Mouse (Mus musculus) intestine, embryonic 16.5 days (tissue): Measurements from ENCODE around the gene Abcb1a. TPM values are rescaled to one million over a fixed set of nuclear protein-coding genes. Genes with fewer than 3 reads are reported as not detected.

ENCODE experiments used
- ATAC-seq: fragments of 200-750 bp; cut with Nextera tagmentation; 2 replicates; pipeline ENCODE4 v1.8.0; 2017; ENCODE audit warnings: moderate TSS enrichment, moderate library complexity
- H3K27ac ChIP-seq: fragments of 300-500 bp; sonication (generic); 2 replicates; pipeline ENCODE4 v1.5.1; 2014; ENCODE audit warnings: mild to moderate bottlenecking, low read length
- H3K27me3 ChIP-seq: fragments of 300-500 bp; sonication (generic); replicated peaks from 2 replicates; pipeline ENCODE4 v1.6.1; 2014; ENCODE audit warnings: low read length, control low read depth, mixed read lengths; ENCODE audit not compliant: control insufficient read depth, insufficient read depth
- H3K36me3 ChIP-seq: fragments of 300-500 bp; sonication (generic); 2 replicates; pipeline ENCODE4 v1.6.1; 2014; ENCODE audit warnings: low read length, control low read depth; ENCODE audit not compliant: control insufficient read depth, insufficient read depth
- H3K4me1 ChIP-seq: fragments of 300-500 bp; sonication (generic); 2 replicates; pipeline ENCODE4 v1.6.1; 2014; ENCODE audit warnings: low read length, control low read depth, mixed read lengths; ENCODE audit not compliant: control insufficient read depth, insufficient read depth
- H3K4me2 ChIP-seq: fragments of 300-500 bp; sonication (generic); 2 replicates; pipeline ENCODE4 v1.6.1; 2014; ENCODE audit warnings: low read depth, low read length, control low read depth
- H3K4me3 ChIP-seq: fragments of 300-500 bp; sonication (generic); 2 replicates; pipeline ENCODE4 v1.5.1; 2014; ENCODE audit warnings: mild to moderate bottlenecking, low read length
- H3K9ac ChIP-seq: fragments of 300-500 bp; sonication (generic); 2 replicates; pipeline ENCODE4 v1.6.1; 2014; ENCODE audit warnings: low read depth, low read length
- H3K9me3 ChIP-seq: fragments of 300-500 bp; sonication (generic); 2 replicates; pipeline ENCODE4 v1.6.1; 2016; ENCODE audit warnings: low read length, control low read depth; ENCODE audit not compliant: control insufficient read depth
- WGBS: fragments of 180-500 bp; shearing (Covaris S2); extraction: QIAGEN DNeasy Blood & Tissue Kit; methylation state at CpG from one replicate; pipeline ENCODE4 v1.1.7; 2014; 5-methylcytosine and 5-hydroxymethylcytosine counted together
- polyA plus RNA-seq: library from polyadenylated mRNA; unstranded; fragments of >200 nt; fragmentation: Nextera tagmentation; extraction: Ambion mirVana; gene quantifications from 2 replicates; pipeline ENCODE4 v1.2.1, GENCODE M21; 2015

Abcb1a gene
- polyA plus RNA-seq, 1 experiment from 2014 or later, result 9.0 TPM

DNA sequence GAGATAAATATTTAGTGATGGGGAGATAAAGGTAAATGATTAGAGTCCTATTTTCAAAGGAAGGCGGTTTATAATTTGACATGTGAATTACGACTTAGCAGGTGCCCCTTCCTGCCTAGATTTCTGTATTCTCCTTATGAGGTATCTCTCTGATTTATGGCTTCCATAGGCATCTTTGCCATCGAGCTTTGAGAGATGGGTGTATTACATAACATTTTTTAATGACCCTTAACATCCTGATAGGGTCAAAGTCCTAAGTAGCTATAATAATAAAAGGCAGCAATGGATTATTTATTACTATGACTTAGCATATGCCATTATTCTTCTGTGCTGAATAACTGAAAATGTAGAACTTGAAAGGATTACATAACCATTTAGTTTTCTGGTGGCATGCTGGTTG, 4.8 kb downstream of the Abcb1a start:
- no peak overlapping the region for H3K9ac ChIP-seq
- peak; percentile 50 for ATAC-seq
- no peaks in the 10 kb centered on the region for H3K36me3 ChIP-seq
- no peaks in the 10 kb centered on the region for H3K9me3 ChIP-seq
- H3K4me1 ChIP-seq, result peaks cover 8% of the 10 kb centered on the region
- WGBS, result 34% methylated on average over 3 of the region's 3 CpGs
- H3K27me3 ChIP-seq, result no peaks in the 10 kb centered on the region
- no peak overlapping the region for H3K4me3 ChIP-seq
- no peak overlapping the region for H3K27ac ChIP-seq
- H3K4me2 ChIP-seq, result no peak overlapping the region

DNA sequence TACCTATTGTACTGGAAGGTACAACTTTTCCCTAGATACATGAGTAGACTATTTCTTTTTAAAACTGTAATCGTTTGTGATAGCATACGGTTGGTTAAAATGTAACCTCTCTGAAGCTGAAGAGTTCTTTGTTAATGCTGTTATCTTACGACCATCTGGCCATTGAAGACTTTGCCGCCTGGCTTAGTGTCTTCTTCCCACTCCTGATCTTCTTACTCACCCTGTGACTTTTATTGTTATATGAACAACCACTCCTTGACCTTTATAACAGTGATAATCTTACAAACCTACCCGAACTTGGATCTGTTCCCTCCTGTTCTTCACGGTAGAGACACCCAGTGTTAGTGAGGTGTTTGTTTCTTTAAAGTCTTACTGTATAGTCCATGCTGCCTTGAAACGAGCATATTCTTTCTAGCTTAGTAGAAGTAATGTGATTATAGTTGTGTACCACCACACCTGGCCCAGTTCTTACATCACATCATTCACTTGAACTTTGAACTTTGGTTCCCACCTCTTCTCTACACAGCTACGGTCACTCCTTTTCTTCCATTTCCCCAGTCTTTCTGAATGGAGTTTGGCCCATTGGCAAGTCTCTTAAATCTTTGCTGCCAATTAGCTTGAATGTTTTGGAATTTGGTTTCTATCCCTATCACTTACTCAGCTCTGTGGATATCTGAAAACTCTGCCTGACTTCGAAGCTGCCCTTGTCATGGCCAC, 8.0 kb downstream of the Abcb1a start:
- 53% methylated on average over 9 of the region's 9 CpGs for WGBS
- Histone ChIP-seq H3K27ac (peak overlapping the region; percentile 58), H3K9ac (no peak overlapping the region), H3K4me1 (peaks cover 9% of the 10 kb centered on the region), H3K4me2 (no peak overlapping the region), H3K9me3 (no peaks in the 10 kb centered on the region), H3K27me3 (no peaks in the 10 kb centered on the region), H3K36me3 (no peaks in the 10 kb centered on the region), H3K4me3 (no peak overlapping the region)
- ATAC-seq, result peak; percentile 89

GRCm38 (mm10) chr5:8669606-8670005, 9.7 kb downstream of the Abcb1a start:
- no peaks in the 10 kb centered on the region for H3K27me3 ChIP-seq
- no peak overlapping the region for H3K4me3 ChIP-seq
- no peaks in the 10 kb centered on the region for H3K36me3 ChIP-seq
- no peak overlapping the region for H3K4me2 ChIP-seq
- peaks cover 9% of the 10 kb centered on the region for H3K4me1 ChIP-seq
- ATAC-seq, result no peak
- no peak overlapping the region for H3K27ac ChIP-seq
- WGBS, result 87% methylated on average over 1 of the region's 1 CpGs
- no peak overlapping the region for H3K9ac ChIP-seq
- no peaks in the 10 kb centered on the region for H3K9me3 ChIP-seq

DNA sequence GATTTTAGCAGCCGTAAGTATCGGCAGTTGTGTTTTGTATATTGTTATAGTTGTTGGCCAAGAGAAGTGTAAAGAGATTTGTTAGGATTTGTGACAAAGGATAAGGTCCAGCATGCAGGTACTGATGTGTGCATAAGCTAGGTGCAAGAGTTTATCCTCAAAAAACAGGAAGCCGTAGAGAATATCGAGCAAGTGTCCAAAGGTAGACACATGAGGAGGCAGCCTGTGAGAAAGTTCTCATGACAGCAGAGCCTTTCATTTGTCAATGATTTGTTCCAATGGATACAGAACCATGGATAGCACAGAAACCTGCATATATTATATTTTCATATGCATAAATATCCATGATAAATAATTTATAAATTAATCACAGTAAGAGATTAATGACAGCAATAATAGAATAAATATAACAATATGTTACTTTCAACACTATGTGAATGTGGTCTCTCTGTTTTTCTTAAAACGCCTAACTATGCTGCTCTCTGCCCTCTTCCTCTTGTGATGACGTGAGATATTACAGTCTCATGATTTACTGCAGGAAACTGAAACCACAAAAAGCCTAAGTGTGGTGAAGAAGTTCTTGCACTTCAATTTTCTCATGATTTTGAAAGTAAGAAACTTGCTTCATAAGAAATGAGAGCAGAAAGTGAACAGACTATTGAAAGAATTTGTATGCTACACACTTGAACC, 15.5 kb downstream of the Abcb1a start:
- no peak overlapping the region for H3K4me2 ChIP-seq
- H3K4me1 ChIP-seq, result no peaks in the 10 kb centered on the region
- H3K27me3 ChIP-seq, result no peaks in the 10 kb centered on the region
- no peak for ATAC-seq
- H3K9ac ChIP-seq, result no peak overlapping the region
- H3K27ac ChIP-seq, result no peak overlapping the region
- H3K9me3 ChIP-seq, result no peaks in the 10 kb centered on the region
- no peaks in the 10 kb centered on the region for H3K36me3 ChIP-seq
- H3K4me3 ChIP-seq, result no peak overlapping the region
- 76% methylated on average over 6 of the region's 6 CpGs for WGBS

- H3K4me1 ChIP-seq, result no peaks in the 10 kb centered on the region
- no peak overlapping the region for H3K4me3 ChIP-seq
- 88% methylated on average over 1 of the region's 1 CpGs for WGBS
- H3K27me3 ChIP-seq, result no peaks in the 10 kb centered on the region
- no peaks in the 10 kb centered on the region for H3K9me3 ChIP-seq
- H3K36me3 ChIP-seq, result no peaks in the 10 kb centered on the region
- H3K9ac ChIP-seq, result no peak overlapping the region
- ATAC-seq, result no peak
- H3K4me2 ChIP-seq, result no peak overlapping the region
- no peak overlapping the region for H3K27ac ChIP-seq
Measured at GRCm38 (mm10) chr5:8675952-8676262, 16.0 kb downstream of the Abcb1a start.

DNA sequence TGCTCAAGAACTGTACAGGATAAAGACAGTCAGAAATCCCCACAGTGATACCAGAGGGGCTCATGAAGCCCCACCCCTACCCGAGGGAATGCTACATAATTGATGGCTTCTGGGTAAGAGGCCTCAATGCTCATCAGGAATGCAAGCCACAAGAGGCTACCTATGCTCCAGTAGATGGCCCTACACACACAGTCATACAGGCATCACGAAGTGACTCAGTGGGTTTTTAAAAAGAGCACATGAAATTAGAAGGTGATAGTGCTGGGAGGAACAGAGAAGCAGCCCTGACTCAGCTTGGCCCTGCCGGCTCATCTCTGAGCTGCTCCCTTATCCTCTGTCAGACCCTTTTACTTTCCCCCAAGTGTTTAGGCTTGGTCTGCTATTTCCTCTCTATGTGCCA, 21.3 kb downstream of the Abcb1a start:
- Histone ChIP-seq H3K36me3 (no peaks in the 10 kb centered on the region), H3K27ac (no peak overlapping the region), H3K4me3 (no peak overlapping the region), H3K4me1 (no peaks in the 10 kb centered on the region), H3K9me3 (no peaks in the 10 kb centered on the region), H3K27me3 (no peaks in the 10 kb centered on the region), H3K9ac (no peak overlapping the region), H3K4me2 (no peak overlapping the region)
- no peak for ATAC-seq
- 59% methylated on average over 3 of the region's 3 CpGs for WGBS

DNA sequence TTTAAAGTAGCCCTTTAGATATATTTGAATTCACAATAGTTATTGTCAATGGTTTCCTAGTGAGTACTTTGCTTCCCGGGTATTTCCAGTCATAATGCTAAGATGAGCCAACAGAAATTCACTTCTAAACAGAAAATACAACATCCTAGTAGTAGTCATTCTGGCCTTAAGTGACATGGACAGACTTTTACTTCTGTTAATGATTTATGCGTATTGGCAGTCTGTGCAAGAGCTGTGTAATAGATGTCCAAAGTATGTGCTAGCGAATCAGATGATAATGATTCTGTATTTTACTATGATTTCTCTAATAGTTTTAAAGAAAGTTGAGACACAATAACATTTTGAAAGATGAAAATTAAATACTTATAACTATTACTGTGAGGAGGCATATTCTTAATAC, 23.8 kb downstream of the Abcb1a start:
- Histone ChIP-seq H3K4me3 (no peak overlapping the region), H3K4me2 (no peak overlapping the region), H3K36me3 (no peaks in the 10 kb centered on the region), H3K9me3 (no peaks in the 10 kb centered on the region), H3K27me3 (no peaks in the 10 kb centered on the region), H3K9ac (no peak overlapping the region), H3K27ac (no peak overlapping the region), H3K4me1 (no peaks in the 10 kb centered on the region)
- WGBS, result 80% methylated on average over 3 of the region's 3 CpGs
- peak; percentile 55 for ATAC-seq

GRCm38 (mm10) chr5:8686071-8686470, 26.2 kb downstream of the Abcb1a start:
- H3K4me3 ChIP-seq, result no peak overlapping the region
- no peak for ATAC-seq
- 70% methylated on average over 2 of the region's 2 CpGs for WGBS
- H3K9ac ChIP-seq, result no peak overlapping the region
- H3K9me3 ChIP-seq, result no peaks in the 10 kb centered on the region
- H3K4me2 ChIP-seq, result no peak overlapping the region
- H3K36me3 ChIP-seq, result no peaks in the 10 kb centered on the region
- no peaks in the 10 kb centered on the region for H3K4me1 ChIP-seq
- H3K27me3 ChIP-seq, result no peaks in the 10 kb centered on the region
- no peak overlapping the region for H3K27ac ChIP-seq

- H3K36me3 ChIP-seq, result no peaks in the 10 kb centered on the region
- no peak overlapping the region for H3K4me3 ChIP-seq
- no peak overlapping the region for H3K27ac ChIP-seq
- no peaks in the 10 kb centered on the region for H3K9me3 ChIP-seq
- no peak overlapping the region for H3K4me2 ChIP-seq
- no peak for ATAC-seq
- H3K27me3 ChIP-seq, result no peaks in the 10 kb centered on the region
- H3K9ac ChIP-seq, result no peak overlapping the region
- WGBS, result 65% methylated on average over 5 of the region's 5 CpGs
- H3K4me1 ChIP-seq, result no peaks in the 10 kb centered on the region
Measured at GRCm38 (mm10) chr5:8687550-8687949, 27.7 kb downstream of the Abcb1a start.

DNA sequence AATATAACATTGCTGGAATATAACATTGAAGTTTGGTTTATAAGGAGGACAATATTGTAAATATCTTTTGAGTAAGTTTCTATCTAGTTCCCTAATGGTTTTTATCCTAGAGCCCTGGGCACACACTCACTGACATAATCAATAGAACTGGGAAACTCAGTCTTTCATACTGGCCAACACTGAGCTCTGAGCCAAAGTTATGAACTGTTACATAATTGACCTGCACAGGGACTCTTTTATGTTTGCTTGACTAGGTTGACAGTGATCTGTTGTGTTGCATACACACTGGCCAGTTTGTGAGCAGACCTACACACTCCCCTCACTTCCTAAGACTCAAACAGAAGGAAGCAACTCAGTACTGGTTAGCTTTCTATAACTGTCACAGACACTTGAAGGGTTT, 56.2 kb downstream of the Abcb1a start:
- no peak for ATAC-seq
- no peaks in the 10 kb centered on the region for H3K36me3 ChIP-seq

More for the DNA sequence above, 56.2 kb downstream of the Abcb1a start:
- H3K4me2 ChIP-seq, result no peak overlapping the region
- H3K27ac ChIP-seq, result no peak overlapping the region
- no peaks in the 10 kb centered on the region for H3K4me1 ChIP-seq
- H3K4me3 ChIP-seq, result no peak overlapping the region
- no peaks in the 10 kb centered on the region for H3K9me3 ChIP-seq
- no peaks in the 10 kb centered on the region for H3K27me3 ChIP-seq
- H3K9ac ChIP-seq, result no peak overlapping the region
